Mouse (Mus musculus) E14TG2a.4 (cell line): ENCODE measurements at regions not wholly inside any gene's neighbourhood (a gene's known extent, or its start where the extent isn't known, plus 50 kb on each side); places are given as distances from the start of the nearest gene placed in this dataset.

Experiments used
- CTCF ChIP-seq: conservative IDR thresholded peaks from 2 replicates; pipeline ENCODE4 v1.5.1; 2014; ENCODE audit warnings: low read length
- NANOG ChIP-seq: IDR thresholded peaks from 2 replicates; pipeline ENCODE4 v1.6.1; 2014; ENCODE audit warnings: borderline replicate concordance, low read length, mixed read lengths

GRCm38 (mm10) chr12:9744709-9745395 is 174.9 kb downstream of the Osr1 start:
- no peak for TF ChIP-seq CTCF
- TF ChIP-seq NANOG: no peak
